Mouse (Mus musculus) cerebellum, adult 2 months (tissue): ENCODE measurements around the gene Cfap77. TPM values are rescaled to one million over a fixed set of nuclear protein-coding genes. Genes with fewer than 3 reads are reported as not detected.

Source experiments
- DNase-seq, 2 experiments: peaks; one replicate each; pipeline ENCODE4 v3.0.0; 2021
- H3K27ac ChIP-seq: fragments of 200-500 bp; 2 replicates; pipeline ENCODE4 v1.5.1; 2012; ENCODE audit warnings: low read length, control low read depth, inconsistent platforms; ENCODE audit not compliant: insufficient read depth
- H3K27me3 ChIP-seq: fragments of 200-500 bp; 2 replicates; pipeline ENCODE4 v1.6.1; 2012; ENCODE audit warnings: inconsistent platforms, mild to moderate bottlenecking, low read length, moderate library complexity; ENCODE audit not compliant: control insufficient read depth, insufficient read depth
- H3K4me1 ChIP-seq: fragments of 200-500 bp; 2 replicates; pipeline ENCODE4 v1.6.1; 2011; ENCODE audit warnings: low read length; ENCODE audit not compliant: control insufficient read depth, insufficient read depth
- H3K4me3 ChIP-seq: fragments of 200-500 bp; replicated peaks from 2 replicates; pipeline ENCODE3; 2011; ENCODE audit warnings: mild to moderate bottlenecking, low read depth, low read length, control low read depth; ENCODE audit not compliant: insufficient read depth
- CTCF ChIP-seq: fragments of 200-500 bp; IDR thresholded peaks from 2 replicates; pipeline ENCODE4 v1.5.1; 2011; ENCODE audit warnings: low read depth, mild to moderate bottlenecking, control low read depth, low read length, moderate library complexity, borderline replicate concordance; ENCODE audit not compliant: insufficient read depth
- POLR2A ChIP-seq: fragments of 200-500 bp; IDR thresholded peaks from 2 replicates; pipeline ENCODE4 v1.6.1; 2011; ENCODE audit warnings: low read length, control low read depth, borderline replicate concordance; ENCODE audit not compliant: insufficient read depth
- WGBS: fragments of 180-500 bp; shearing (Covaris S2); methylation state at CpG from one replicate; pipeline ENCODE4 v1.1.7; 2018; 5-methylcytosine and 5-hydroxymethylcytosine counted together
- polyA plus RNA-seq: library from polyadenylated mRNA; depleted of rRNA; stranded (reverse); fragments of >200 nt; gene quantifications from 2 replicates; pipeline ENCODE4 v1.2.3, GENCODE M21; 2012

The Cfap77 gene
- polyA plus RNA-seq, 1 experiment, result 0.41 TPM

DNA sequence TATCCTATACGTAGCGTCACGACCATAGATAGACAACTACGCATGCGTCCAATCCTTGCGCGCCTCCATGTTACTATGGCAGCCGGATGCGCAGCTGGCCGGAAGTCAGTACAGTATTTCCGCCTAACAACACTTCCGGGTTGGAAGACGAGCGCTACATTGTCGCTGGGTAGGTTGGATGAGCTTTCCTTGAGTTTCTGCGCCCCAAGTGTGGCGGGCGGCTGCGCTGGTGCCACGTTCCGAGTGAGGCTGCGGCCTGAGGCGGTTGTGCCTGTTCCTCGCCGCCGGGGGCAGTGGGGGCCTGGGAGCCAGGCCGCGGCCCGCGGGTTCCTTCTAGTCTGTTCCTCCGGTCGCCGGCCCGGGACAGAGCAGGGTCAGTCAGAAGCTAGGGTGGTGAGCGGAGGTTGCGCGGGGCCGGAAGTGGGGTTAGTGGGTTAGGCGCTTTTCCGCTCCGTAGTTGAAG is 5.3 kb upstream of the Cfap77 start, which contains the start of gene Ttf1:
TSS of gene Ttf1 (plus strand) at position 128 of the 463 bp plus-strand sequence.
- H3K27me3 ChIP-seq, result no peaks in the 10 kb centered on the region
- peak within 1 kb of the TSS; percentile 65; the same call in 1 of the 2 replicates for H3K27ac ChIP-seq
- no peak for TF ChIP-seq CTCF
- TF ChIP-seq POLR2A, result peak; percentile 75; the same call in 1 of the 2 replicates
- DNase-seq, result peak; percentile 91 to 92
- H3K4me1 ChIP-seq, result no peaks in the 10 kb centered on the region
- peak within 1 kb of the TSS; percentile 98 for H3K4me3 ChIP-seq
- under 1% methylated on average over 41 of the region's 41 CpGs for WGBS

DNA sequence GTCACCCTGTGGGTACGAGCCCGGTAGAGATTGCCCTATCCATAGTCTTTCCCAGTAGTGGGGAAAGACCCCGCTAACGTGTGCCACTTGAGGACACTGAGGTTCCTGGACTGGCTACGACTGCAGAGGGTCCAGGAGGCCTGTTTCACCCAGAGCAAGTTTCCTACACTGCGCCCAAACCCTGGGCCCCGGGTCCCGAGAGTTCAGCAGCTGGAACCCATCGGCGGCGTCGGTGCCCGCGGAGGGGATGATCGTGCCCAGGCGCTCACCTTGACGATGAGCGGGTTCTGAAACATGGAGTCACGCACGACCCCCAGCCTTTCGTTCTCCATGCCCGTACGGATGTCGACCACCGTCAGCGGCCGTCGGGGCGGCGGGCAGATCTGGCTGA is 326 bp downstream of the Cfap77 start:
- no peaks in the 10 kb centered on the region for H3K4me1 ChIP-seq
- no peak for TF ChIP-seq CTCF
- no peak for TF ChIP-seq POLR2A
- under 1% methylated on average over 30 of the region's 30 CpGs for WGBS

DNA sequence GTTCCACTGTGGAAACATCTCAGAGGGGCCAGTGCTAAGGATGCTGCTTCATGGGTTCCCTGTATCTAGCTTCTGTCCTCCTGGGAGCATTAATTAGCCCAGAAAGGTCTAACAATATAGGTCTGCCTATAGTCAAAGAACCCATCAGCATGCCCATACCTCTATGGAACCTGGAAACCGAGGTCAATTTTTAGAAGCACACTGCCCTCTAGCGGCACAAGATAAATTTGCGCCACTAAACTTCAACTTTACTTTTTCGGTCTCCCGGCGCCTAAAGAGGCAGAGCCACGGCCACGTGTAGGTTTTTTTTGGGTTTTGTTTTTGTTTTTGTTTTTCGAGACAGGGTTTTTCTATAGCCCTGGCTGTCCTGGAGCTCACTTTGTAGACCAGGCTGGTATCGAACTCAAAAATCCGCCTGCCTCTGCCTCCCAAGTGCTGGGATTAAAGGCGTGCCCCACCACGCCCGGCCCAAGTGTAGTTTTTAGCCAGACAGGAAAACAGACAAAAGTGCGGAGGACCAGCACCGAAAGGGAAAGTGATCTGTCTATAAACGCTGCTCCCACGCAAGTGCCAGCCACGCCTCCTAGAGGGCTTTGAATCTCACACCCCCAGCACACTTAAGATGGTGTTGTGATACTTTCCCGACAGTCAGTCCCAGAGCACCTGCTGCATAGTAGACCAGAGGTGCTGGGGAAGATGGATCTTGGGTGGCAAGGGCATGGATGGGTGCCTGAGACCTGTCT is 893 bp downstream of the Cfap77 start:
- no peak overlapping the region for H3K4me3 ChIP-seq
- no peaks in the 10 kb centered on the region for H3K4me1 ChIP-seq
- 2% methylated on average over 20 of the region's 20 CpGs for whole genome bisulfite sequencing
- DNase-seq, result peak; percentile 38 to 62
- H3K27ac ChIP-seq, result no peak overlapping the region
- TF ChIP-seq CTCF (peak; percentile 53; the same call in 1 of the 2 replicates), POLR2A (no peak)
- no peaks in the 10 kb centered on the region; the same call in 1 of the 2 replicates for H3K27me3 ChIP-seq

More for the DNA sequence above, 326 bp downstream of the Cfap77 start:
- Histone ChIP-seq H3K4me3 (no peak overlapping the region), H3K27me3 (no peaks in the 10 kb centered on the region; the same call in 1 of the 2 replicates), H3K27ac (no peak overlapping the region)
- DNase-seq, result no peak

DNA sequence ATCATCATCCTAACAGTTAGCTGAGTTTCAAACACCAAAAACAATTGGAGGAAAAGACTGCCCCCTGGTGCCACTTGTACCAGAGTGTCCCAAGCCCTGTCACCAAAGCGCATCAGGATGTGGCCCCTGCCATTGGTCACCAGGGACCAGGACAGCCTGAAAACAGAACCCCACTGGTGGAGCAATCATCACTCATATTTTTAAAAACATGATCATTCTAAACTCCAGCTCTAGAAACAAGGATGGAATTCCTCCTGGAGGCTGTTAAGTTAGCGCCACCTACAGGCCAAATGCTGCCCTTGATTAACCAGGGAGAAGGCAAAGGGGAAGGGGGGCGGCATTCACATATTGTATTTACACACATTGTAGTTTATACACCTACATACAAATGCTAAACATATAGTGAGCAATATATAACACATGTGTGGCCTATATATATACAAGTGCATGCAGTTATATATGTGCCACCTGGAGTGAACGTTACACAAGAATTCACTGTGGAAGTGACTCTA is 1.9 kb downstream of the Cfap77 start:
- 26% methylated on average over 4 of the region's 4 CpGs for WGBS
- no peaks in the 10 kb centered on the region; the same call in 1 of the 2 replicates for H3K27me3 ChIP-seq

DNA sequence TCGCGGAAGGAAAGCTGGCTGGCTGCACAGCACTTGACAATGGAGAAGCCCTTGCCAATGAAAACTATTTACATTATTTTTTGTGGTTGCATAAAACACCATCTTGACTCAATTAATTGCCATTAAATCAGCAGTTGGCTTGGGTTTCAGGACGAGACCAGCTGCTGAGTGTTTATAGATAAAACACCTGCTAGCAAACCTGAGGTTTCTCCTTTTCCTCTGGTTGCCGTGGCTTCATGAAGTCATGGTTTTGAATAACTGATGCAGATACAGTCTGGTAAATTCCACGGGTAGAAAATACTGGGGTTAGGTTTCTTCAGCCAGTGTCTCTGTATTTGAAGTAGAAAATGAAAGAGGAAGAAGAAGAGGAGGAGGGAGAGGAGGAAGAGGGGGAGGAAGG is 2.9 kb downstream of the Cfap77 start:
- Histone ChIP-seq H3K27ac (no peak overlapping the region), H3K4me1 (no peaks in the 10 kb centered on the region), H3K4me3 (no peak overlapping the region), H3K27me3 (no peaks in the 10 kb centered on the region; the same call in 1 of the 2 replicates)
- WGBS, result 39% methylated on average over 5 of the region's 5 CpGs
- TF ChIP-seq POLR2A, result no peak
- TF ChIP-seq CTCF, result no peak
- DNase-seq, result no peak

More for the DNA sequence above, 1.9 kb downstream of the Cfap77 start:
- TF ChIP-seq POLR2A (no peak), CTCF (peak; percentile 56)
- Histone ChIP-seq H3K4me1 (no peaks in the 10 kb centered on the region), H3K4me3 (no peak overlapping the region), H3K27ac (no peak overlapping the region)
- peak; percentile 13 to 50 for DNase-seq

DNA sequence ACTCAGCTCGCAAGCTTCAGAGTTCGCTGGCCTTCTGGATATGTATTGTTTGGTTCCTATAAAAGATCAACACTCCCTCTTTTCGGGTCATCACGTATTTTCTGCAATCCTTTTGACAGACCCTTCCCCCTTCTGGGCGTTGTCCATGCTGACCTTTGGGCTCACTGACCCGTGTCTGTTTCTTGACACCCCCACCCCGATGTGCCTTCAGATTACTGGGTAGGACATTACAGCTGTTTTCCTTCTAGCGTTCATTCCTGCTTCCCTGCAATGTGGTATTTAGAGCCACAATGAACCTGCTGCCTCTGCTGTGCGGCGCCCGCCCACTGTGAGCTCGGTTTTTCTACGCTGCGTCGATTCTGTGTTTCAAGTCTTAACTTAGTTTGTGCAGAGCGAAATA is 8.7 kb downstream of the Cfap77 start:
- H3K4me1 ChIP-seq, result no peaks in the 10 kb centered on the region
- no peak overlapping the region for H3K27ac ChIP-seq
- H3K4me3 ChIP-seq, result no peak overlapping the region
- no peak for DNase-seq
- 25% methylated on average over 16 of the region's 16 CpGs for WGBS
- H3K27me3 ChIP-seq, result no peaks in the 10 kb centered on the region
- TF ChIP-seq CTCF, result no peak
- TF ChIP-seq POLR2A, result no peak

DNA sequence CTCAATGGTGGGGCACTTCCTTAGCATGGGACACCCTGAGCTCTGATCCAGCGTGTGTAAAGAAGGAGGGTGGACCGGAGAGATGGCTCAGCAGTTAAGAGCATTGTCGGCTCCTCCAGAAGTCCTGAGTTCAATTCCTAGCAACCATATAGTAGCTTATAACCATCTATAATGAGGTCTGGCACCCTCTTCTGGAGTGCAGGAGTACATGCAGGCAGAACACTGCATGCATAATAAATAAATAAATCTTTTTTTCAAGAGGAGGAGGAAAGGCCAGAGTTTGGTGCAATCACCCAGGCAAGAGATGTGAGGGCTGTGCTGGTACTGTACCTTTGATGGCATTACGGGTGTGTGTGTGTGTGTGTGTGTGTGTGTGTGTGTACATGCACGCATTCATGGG is 12.7 kb downstream of the Cfap77 start:
- Histone ChIP-seq H3K27me3 (no peaks in the 10 kb centered on the region), H3K4me1 (no peaks in the 10 kb centered on the region), H3K4me3 (no peak overlapping the region), H3K27ac (no peak overlapping the region)
- 96% methylated on average over 5 of the region's 5 CpGs for WGBS
- DNase-seq, result no peak
- no peak for TF ChIP-seq CTCF
- no peak for TF ChIP-seq POLR2A

DNA sequence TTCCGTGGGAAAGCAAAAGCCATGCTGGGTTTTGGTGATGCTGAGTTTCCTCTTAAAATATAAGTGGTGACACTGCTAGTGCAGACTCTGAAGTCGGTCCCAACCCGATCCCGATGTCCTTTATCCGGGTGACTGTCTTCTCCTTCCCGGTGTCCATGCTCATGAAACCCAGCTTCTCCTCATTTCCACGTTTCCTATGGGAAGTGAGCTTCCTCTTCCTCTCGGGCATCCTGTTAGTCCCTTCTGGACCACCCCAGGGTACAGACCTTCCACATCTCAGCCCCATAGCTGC is 13.4 kb downstream of the Cfap77 start:
- 51% methylated on average over 8 of the region's 8 CpGs for WGBS
- no peak for DNase-seq
- Histone ChIP-seq H3K4me1 (no peaks in the 10 kb centered on the region), H3K27me3 (no peaks in the 10 kb centered on the region), H3K4me3 (no peak overlapping the region), H3K27ac (no peak overlapping the region)
- no peak for TF ChIP-seq POLR2A
- TF ChIP-seq CTCF, result no peak
